Mouse (Mus musculus): Measurements from ENCODE around the gene Tmf1.

DNA sequence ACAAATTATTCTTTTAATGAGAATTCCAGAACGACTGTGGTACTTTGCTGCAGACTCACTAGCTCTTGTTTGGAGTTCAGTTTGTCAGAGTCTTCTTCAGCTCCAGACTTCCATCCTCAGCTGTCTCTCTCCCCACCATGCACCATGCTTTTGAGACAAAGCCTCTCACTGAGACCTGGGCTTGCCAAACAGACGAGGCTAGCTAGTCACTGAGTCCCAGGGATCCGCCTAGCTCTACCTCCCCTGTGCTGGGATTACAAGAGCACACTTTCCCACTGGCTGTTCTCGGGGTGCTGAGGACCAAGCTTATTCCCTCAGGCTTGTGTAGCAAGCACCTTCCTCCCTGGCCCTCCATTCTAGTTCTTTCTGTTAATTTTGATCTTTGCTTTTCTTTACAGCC lies 44.6 kb upstream of the Tmf1 start:
- no peak for TF ChIP-seq CTCF (IDR thresholded peaks at IDR 0.05; ENCODE audit: low read depth, low read length)
- TF ChIP-seq POLR2A (IDR thresholded peaks at IDR 0.05; ENCODE audit: extremely low read depth, insufficient read depth, low read length), result no peak

Data from liver, adult 2 months (tissue).